Mouse (Mus musculus) cortical plate, adult 2 months (tissue): ENCODE results near the gene Tut1.

Source experiments
- CTCF ChIP-seq: fragments of 200-500 bp; IDR thresholded peaks from 2 replicates; pipeline ENCODE4 v1.5.1; 2011; ENCODE audit warnings: mild to moderate bottlenecking, control low read depth, low read length; ENCODE audit not compliant: insufficient read depth; ENCODE audit errors: extremely low read depth
- POLR2A ChIP-seq: fragments of 200-500 bp; IDR thresholded peaks from 2 replicates; pipeline ENCODE4 v1.6.1; 2011; ENCODE audit warnings: mild to moderate bottlenecking, low read length, control low read depth; ENCODE audit not compliant: insufficient read depth; ENCODE audit errors: extremely low read depth

DNA sequence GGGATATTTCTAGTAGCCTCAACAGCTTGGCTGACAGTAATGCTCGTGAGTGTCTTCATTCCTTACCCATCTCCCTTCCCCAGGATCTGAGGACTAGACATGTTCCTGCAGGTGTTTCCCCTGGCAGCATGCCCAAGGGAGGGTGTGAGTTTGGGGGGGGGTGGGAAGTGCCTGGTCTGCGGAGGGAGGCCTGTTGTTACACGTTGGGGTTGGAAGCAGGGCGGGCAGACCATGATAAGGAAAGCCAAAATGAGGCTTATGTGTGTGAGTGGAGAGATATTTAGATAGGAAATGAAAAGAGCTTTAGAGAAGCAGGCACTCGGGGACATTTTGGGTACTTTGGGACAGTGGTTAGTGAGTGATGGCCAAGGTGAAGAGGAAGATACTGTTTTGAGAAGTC is 9.6 kb upstream of the Tut1 start:
- TF ChIP-seq CTCF (no peak), POLR2A (no peak)
